Mouse (Mus musculus) megakaryocyte, embryonic 14.5 days (primary cell): ENCODE data around the gene Pde4d.

Experiments
- FLI1 ChIP-seq: IDR thresholded peaks from 2 replicates; pipeline ENCODE4 v1.6.1; 2012; ENCODE audit warnings: low read length, inconsistent platforms, mixed read lengths
- GATA1 ChIP-seq: IDR thresholded peaks from 3 replicates; pipeline ENCODE4 v1.6.1; 2012; ENCODE audit warnings: mixed read lengths, low read length, inconsistent platforms, borderline replicate concordance

DNA sequence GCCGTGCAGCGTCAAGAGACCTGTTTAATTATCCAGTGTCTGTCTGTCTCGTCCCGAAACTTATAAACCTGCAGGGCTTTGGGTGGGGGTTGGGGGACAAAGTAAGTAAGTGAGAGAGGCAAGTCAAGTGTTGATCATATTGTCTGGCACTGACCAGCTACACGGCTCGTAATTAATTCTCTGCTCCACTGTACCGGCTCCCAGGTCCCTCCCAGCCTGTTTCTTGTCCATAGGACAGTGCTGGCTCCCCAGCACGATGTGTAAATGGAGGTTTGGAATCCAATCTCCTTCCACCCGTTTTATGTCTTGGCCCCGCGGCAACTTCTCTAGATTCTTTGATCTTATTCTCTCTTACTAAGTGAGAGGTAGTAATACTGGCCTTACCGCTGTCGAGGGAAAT, 975.8 kb downstream of the Pde4d start:
- TF ChIP-seq GATA1, result no peak
- TF ChIP-seq FLI1, result no peak
